Mouse (Mus musculus) hindbrain, embryonic 12.5 days (tissue): ENCODE results near the gene Nap1l2. TPM values are rescaled to one million over a fixed set of nuclear protein-coding genes. Genes with fewer than 3 reads are reported as not detected.
"Not testable (repeated sequence)": the region's sequence is repeated elsewhere in the genome, so short reads cannot be mapped to it uniquely, and the experiment has no call there.

Experiments
- ATAC-seq: fragments of 200-750 bp; cut with Nextera tagmentation; 2 replicates; pipeline ENCODE4 v1.8.0; 2017; ENCODE audit warnings: moderate TSS enrichment; ENCODE audit not compliant: low FRiP score
- H3K27ac ChIP-seq: fragments of 300-500 bp; sonication (generic); 2 replicates; pipeline ENCODE4 v1.5.1; 2016; ENCODE audit warnings: mild to moderate bottlenecking
- H3K27me3 ChIP-seq: fragments of 300-500 bp; sonication (generic); 2 replicates; pipeline ENCODE4 v1.6.1; 2016; ENCODE audit warnings: mild to moderate bottlenecking
- H3K36me3 ChIP-seq: fragments of 300-500 bp; sonication (generic); 2 replicates; pipeline ENCODE4 v1.6.1; 2016; ENCODE audit warnings: mild to moderate bottlenecking
- H3K4me1 ChIP-seq: fragments of 300-500 bp; sonication (generic); 2 replicates; pipeline ENCODE4 v1.6.1; 2016
- H3K4me2 ChIP-seq: fragments of 300-500 bp; sonication (generic); replicated peaks from 2 replicates; pipeline ENCODE4 v1.6.1; 2016; ENCODE audit warnings: mild to moderate bottlenecking
- H3K4me3 ChIP-seq: fragments of 300-500 bp; sonication (generic); 2 replicates; pipeline ENCODE4 v1.5.1; 2016; ENCODE audit warnings: mild to moderate bottlenecking
- H3K9ac ChIP-seq: fragments of 300-500 bp; sonication (generic); 2 replicates; pipeline ENCODE4 v1.6.1; 2016; ENCODE audit warnings: mild to moderate bottlenecking, moderate library complexity
- H3K9me3 ChIP-seq: fragments of 300-500 bp; sonication (generic); replicated peaks from 2 replicates; pipeline ENCODE4 v1.6.1; 2016; ENCODE audit warnings: mild to moderate bottlenecking
- WGBS: fragments of 180-500 bp; shearing (Covaris S2); methylation state at CpG from one replicate; pipeline ENCODE4 v1.1.7; 2016; 5-methylcytosine and 5-hydroxymethylcytosine counted together
- polyA plus RNA-seq: library from polyadenylated mRNA; unstranded; fragments of >200 nt; fragmentation: Nextera tagmentation; extraction: Ambion mirVana; gene quantifications from 2 replicates; pipeline ENCODE4 v1.2.1, GENCODE M21; 2016

Nap1l2 gene
- polyA plus RNA-seq, result 40.1 and 42.2 TPM in 2 replicates

DNA sequence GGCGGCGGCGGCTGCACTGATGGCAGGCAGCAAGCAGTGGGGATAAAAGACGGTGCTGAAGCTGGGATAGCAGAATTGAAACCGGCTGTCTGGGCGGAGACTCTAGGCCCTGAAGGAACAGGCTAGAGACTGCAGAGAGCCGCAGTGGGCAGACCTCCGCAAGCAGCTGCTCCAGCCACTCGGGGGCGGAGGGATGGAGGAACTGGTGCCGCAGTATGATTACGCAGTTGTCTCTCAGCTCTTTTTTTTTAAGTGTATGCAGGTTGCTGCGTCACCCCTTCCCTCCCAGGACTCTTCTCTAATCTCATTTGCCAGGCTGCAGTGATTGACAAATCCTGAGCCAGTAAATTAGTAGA is at the start of gene Nap1l2:
Gene Nap1l2 (minus strand): TSS at position 210 of the 356 bp plus-strand sequence.
- peak within 1 kb of the TSS; percentile 50 for H3K4me2 ChIP-seq
- peaks cover 24% of the 10 kb centered on the region for H3K27me3 ChIP-seq
- peak within 1 kb of the TSS; percentile 88 for H3K27ac ChIP-seq
- peak within 1 kb of the TSS; percentile 54 for H3K9ac ChIP-seq
- H3K36me3 ChIP-seq, result no peaks in the 10 kb centered on the region
- no peaks in the 10 kb centered on the region for H3K4me1 ChIP-seq
- peak; percentile 95 for ATAC-seq
- 23% methylated on average over 13 of the region's 13 CpGs for WGBS
- peak within 1 kb of the TSS; percentile 46 for H3K4me3 ChIP-seq
- no peaks in the 10 kb centered on the region for H3K9me3 ChIP-seq

DNA sequence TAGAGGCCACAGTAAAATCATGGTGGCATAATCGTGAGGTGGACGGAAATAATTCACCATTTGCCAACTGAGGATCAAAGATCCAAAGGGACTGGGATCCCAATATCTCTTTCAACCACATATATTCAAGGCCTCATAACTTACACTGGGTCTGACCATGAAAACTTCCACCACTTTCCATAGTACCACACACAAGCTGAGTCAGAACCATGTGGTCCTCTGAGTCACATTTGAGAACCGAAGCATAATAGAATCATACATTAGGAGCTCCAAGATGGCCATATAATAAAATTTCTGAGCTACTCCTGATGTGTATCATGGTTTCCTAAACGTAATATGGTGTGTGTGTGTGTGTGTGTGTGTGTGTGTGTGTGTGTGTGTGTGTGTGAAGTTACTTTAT is 28.8 kb upstream of the Nap1l2 start:
- no peaks in the 10 kb centered on the region for H3K36me3 ChIP-seq
- H3K9ac ChIP-seq, result no peak overlapping the region
- no peak overlapping the region for H3K4me3 ChIP-seq
- 86% methylated on average over 4 of the region's 4 CpGs for WGBS
- H3K27me3 ChIP-seq, result peaks cover 29% of the 10 kb centered on the region
- no peaks in the 10 kb centered on the region for H3K9me3 ChIP-seq
- no peak overlapping the region for H3K4me2 ChIP-seq
- H3K27ac ChIP-seq, result no peak overlapping the region
- no peaks in the 10 kb centered on the region for H3K4me1 ChIP-seq
- no peak for ATAC-seq

DNA sequence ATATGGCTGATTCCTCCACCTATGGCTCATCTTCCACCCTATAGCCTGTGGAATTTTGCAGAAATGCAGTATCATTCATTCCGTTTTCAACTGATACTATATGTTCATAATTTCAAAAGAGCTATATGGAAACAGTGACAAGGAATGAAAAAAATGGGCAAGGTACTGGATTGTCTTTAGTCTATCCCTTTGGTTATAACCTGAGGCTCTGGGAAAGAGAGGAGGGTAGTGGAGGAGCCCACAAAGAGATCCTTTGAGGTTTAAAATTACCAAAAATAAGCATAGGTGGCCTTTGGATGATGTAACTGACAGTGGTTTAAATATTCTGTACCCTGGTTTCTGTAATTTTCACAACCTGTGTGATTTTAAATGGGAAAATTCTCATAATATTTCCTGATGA is 389 bp upstream of the Nap1l2 start:
- Histone ChIP-seq H3K36me3 (no peaks in the 10 kb centered on the region), H3K9me3 (no peaks in the 10 kb centered on the region), H3K27me3 (peaks cover 24% of the 10 kb centered on the region), H3K4me1 (no peaks in the 10 kb centered on the region), H3K9ac (no peak overlapping the region), H3K4me3 (peak overlapping the region; percentile 46), H3K4me2 (peak overlapping the region; percentile 50), H3K27ac (no peak overlapping the region; the same call in 1 of the 2 replicates)
- ATAC-seq, result peak; percentile 42
- WGBS, result 37% methylated on average over 1 of the region's 1 CpGs

DNA sequence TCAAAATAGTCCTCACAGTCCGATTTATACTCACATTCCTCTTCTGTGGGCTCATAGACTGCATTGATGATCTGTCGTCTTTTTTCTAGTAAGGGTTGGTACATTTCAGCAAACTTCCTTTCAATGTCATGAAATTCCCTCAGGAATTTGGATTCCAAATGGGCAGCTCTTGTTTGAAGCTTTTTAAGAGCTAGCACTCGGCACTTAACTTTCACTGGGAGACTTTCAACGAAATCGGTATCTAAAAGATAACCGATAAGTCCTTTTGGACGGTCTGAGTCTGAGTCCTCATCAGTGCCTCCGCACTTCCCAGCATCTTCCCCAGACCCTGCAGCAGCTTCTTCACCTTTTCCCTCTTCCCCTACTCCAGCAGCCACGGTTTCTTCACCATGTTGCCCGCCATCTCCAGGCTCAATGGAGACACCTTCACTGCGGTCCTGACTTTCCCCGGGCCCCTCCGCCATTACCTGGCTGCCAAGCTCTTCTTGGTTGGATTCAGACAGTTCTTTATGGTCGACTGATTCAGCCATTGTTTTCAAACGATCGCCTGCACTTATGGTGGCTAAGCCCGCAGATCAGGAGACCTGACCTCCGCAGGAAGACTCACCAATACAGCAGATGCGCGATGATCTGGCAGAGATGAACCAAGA is 534 bp downstream of the Nap1l2 start:
- peak; percentile 47 for ATAC-seq
- WGBS, result 22% methylated on average over 20 of the region's 20 CpGs
- H3K27me3 ChIP-seq, result peaks cover 26% of the 10 kb centered on the region

DNA sequence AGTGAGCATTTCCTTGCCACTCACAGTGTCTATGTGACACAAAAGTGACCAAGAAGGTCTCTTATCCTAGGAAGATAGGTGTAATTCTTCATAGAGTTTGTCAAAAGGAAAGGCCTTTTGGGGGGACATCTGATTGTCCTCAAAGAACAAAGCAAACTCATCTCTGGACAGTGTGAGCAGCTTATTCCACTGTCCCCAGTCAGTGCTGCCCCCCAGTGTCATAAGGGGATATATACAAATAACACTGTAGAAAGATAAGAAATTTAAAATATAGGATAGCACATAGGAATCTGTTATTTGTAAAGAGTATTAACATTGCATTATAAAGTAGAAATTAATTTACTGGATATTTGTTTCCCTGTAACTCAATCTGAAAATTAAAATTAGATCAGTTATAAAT is 2.9 kb downstream of the Nap1l2 start:
- no peak for ATAC-seq
- no peak overlapping the region for H3K9ac ChIP-seq
- no peak overlapping the region for H3K4me3 ChIP-seq
- no peaks in the 10 kb centered on the region for H3K4me1 ChIP-seq
- H3K4me2 ChIP-seq, result peak overlapping the region; percentile 29
- H3K27me3 ChIP-seq, result peaks cover 26% of the 10 kb centered on the region
- no peaks in the 10 kb centered on the region for H3K36me3 ChIP-seq
- H3K9me3 ChIP-seq, result no peaks in the 10 kb centered on the region
- no peak overlapping the region for H3K27ac ChIP-seq

More for the DNA sequence above, 534 bp downstream of the Nap1l2 start:
- Histone ChIP-seq H3K9ac (peak overlapping the region; percentile 54), H3K4me2 (peak overlapping the region; percentile 50), H3K4me1 (no peaks in the 10 kb centered on the region), H3K36me3 (no peaks in the 10 kb centered on the region), H3K27ac (peak overlapping the region; percentile 88), H3K9me3 (no peaks in the 10 kb centered on the region), H3K4me3 (peak overlapping the region; percentile 46)

DNA sequence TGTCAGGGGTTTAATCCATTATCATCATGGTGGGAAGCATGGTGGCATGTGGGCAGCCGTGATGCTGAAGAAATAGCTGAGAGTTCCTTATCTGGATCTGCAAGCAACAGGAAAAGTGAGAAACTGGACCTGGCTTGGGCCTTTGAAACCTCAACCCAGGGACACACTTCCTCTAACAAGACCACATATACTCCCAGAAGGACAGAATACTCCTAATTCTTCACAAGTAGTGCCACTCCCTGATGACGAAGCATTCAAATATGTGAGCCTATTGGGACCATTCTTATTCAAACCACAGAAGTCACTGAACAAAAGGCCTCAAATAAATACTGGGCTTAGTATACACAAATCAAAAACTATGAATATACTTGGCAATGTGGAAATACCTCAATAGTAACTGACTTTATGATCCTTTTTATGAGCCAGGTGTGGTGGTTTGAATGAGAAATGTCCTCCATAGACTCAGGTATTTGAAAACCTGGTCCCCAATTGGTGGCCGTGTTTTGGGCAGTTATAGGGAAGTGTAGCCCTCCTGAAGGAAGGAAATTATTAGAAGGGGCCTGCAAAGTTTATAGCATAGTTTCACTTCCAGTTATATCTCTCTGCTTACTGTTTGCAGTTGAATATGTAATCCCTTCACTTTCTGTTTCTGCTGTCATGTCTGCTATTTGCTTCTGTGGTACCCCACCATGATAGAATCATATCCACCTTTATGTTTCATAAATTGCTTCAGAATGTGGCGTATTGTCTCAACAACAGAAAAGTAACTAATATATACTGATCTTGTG is 6.5 kb downstream of the Nap1l2 start:
- H3K9me3 ChIP-seq, result no peaks in the 10 kb centered on the region
- peaks cover 10% of the 10 kb centered on the region for H3K27me3 ChIP-seq
- no peaks in the 10 kb centered on the region for H3K4me1 ChIP-seq
- 74% methylated on average over 4 of the region's 4 CpGs for WGBS
- H3K4me2 ChIP-seq, result no peak overlapping the region
- no peak overlapping the region for H3K27ac ChIP-seq
- no peak for ATAC-seq
- no peak overlapping the region for H3K4me3 ChIP-seq
- H3K9ac ChIP-seq, result no peak overlapping the region
- no peaks in the 10 kb centered on the region for H3K36me3 ChIP-seq

DNA sequence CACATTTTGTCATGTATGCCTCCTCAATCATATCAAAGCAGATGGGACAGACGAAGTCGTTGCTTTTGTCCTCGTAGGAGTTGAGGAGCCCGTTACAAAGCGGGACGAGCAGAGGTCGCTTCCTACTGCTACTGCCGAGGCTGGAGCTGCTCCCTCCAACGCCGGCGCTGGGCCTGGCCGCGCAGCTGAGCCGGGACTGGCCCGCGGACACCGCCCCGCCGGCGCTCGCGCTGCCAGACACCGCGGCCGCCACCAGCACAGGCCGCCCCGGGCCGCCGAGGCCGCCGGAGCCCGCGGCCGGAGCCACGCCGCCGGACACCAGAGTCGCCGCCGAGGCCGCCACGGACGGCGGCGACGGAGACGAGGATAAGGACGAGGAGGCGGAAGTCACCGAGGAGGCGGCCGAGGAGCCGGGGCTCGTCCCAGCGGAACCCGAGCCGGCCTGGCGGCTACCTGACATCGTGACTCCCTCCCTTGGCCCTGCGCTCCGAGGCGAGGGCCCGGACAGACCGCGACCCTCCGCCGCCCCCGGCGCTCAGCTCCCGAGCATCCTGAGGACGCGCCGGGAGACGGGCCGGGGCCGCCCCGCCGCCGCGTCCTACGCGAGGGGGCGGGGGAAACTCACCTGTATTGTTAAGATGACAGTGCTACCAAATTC is 21.4 kb downstream of the Nap1l2 start:
- H3K9me3 ChIP-seq, H3K27ac ChIP-seq, H3K36me3 ChIP-seq, H3K4me1 ChIP-seq, H3K9ac ChIP-seq: not testable (repeated sequence)
- peak; percentile 90 for ATAC-seq
- WGBS, result 20% methylated on average over 39 of the region's 83 CpGs
- peak overlapping the region; percentile 39; the same call in 1 of the 2 replicates for H3K4me2 ChIP-seq
- H3K27me3 ChIP-seq, result peaks cover 18% of the 10 kb centered on the region
- H3K4me3 ChIP-seq, result peak overlapping the region; percentile 28

DNA sequence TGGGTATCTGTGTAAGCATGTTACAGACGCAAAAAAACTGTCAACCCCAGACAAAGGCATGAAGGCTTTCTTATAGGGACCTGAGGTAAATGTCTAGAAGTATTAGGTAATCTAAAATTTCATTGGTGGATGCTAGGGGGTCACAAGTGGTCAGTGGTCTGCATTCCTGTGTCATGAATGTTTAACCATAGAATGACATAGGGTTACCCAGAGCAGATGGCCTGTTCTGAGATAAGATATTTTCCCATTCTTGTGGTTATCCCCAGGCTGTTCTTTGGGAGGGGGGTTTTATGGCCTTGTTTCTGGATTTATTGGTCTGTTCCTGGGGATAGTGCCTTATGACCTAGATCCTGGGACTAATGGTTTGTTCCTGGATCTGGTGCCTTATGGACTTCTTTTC is 30.3 kb downstream of the Nap1l2 start:
- Histone ChIP-seq H3K36me3 (no peaks in the 10 kb centered on the region), H3K4me3 (no peak overlapping the region), H3K4me2 (no peak overlapping the region), H3K9me3 (no peaks in the 10 kb centered on the region), H3K4me1 (no peaks in the 10 kb centered on the region), H3K27me3 (peaks cover 33% of the 10 kb centered on the region), H3K27ac (no peak overlapping the region), H3K9ac (no peak overlapping the region)
- ATAC-seq, result no peak
- WGBS, result 73% methylated on average over 1 of the region's 1 CpGs

DNA sequence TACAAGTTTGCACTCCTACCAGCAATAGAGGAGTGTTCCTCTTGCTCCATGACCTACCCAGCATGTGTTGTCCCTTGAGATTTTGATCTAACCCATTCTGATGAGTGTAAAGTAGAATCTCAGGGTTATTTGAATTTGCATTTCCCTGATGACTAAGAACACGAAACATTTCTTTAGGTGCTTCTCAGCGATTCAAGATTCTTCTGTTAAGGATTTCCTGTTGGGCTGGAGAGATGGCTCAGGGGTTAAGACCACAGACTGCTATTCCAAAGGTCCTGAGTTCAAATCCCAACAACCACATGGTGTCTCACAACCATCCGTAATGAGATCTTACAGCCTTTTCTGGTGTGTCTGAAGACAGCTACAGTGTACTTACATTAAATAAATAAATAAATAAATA is 47.9 kb downstream of the Nap1l2 start:
- no peak overlapping the region for H3K27ac ChIP-seq
- 86% methylated on average over 3 of the region's 3 CpGs for WGBS
- H3K9me3 ChIP-seq, result no peaks in the 10 kb centered on the region
- H3K4me2 ChIP-seq, result no peak overlapping the region
- H3K4me3 ChIP-seq, result no peak overlapping the region
- H3K27me3 ChIP-seq, result peaks cover 15% of the 10 kb centered on the region; the same call in 1 of the 2 replicates
- H3K36me3 ChIP-seq, result no peaks in the 10 kb centered on the region
- no peak for ATAC-seq
- no peak overlapping the region for H3K9ac ChIP-seq
- no peaks in the 10 kb centered on the region for H3K4me1 ChIP-seq

Other genes starting within 250 kb of the Nap1l2 start
- not detected in 2 replicates for gene Cdx4, start 134.8 kb upstream of the Nap1l2 start, polyA plus RNA-seq
- gene Chic1, start 169.8 kb upstream of the Nap1l2 start, polyA plus RNA-seq, result 7.8 and 8.8 TPM in 2 replicates
- gene Tsx, start 227.8 kb upstream of the Nap1l2 start, polyA plus RNA-seq, result 0.60 TPM in 1 of 2 replicates, not detected in the other
- gene Gm26992, start 235.4 kb upstream of the Nap1l2 start, polyA plus RNA-seq, result not detected in 2 replicates